Mouse (Mus musculus) kidney, postnatal 36 days (tissue): ENCODE data around the gene Kcnc4.

Experiments used
- DNase-seq, 2 experiments: peaks; one replicate each; pipeline ENCODE4 v3.0.0; 2021 to 2022; ENCODE audit warnings: mixed read lengths in 2 of 2

Kcnc4 gene

GRCm38 (mm10) chr3:107458104-107458503, 1.2 kb downstream of the Kcnc4 start:
- no peak for DNase-seq

- no peak for DNase-seq
Observed at GRCm38 (mm10) chr3:107454280-107454679, 5.1 kb downstream of the Kcnc4 start.

- DNase-seq, result no peak
Observed at GRCm38 (mm10) chr3:107446822-107447221, 12.5 kb downstream of the Kcnc4 start.

- DNase-seq, result no peak
Observed at GRCm38 (mm10) chr3:107443866-107444265, 15.5 kb downstream of the Kcnc4 start.

GRCm38 (mm10) chr3:107442191-107442590, 17.2 kb downstream of the Kcnc4 start:
- DNase-seq, result no peak

- DNase-seq, result no peak
Observed at GRCm38 (mm10) chr3:107441306-107441705, 18.0 kb downstream of the Kcnc4 start.

- DNase-seq, result no peak
Observed at GRCm38 (mm10) chr3:107439280-107439679, 20.1 kb downstream of the Kcnc4 start.

GRCm38 (mm10) chr3:107437666-107438065, 21.7 kb downstream of the Kcnc4 start:
- DNase-seq, result no peak

DNA sequence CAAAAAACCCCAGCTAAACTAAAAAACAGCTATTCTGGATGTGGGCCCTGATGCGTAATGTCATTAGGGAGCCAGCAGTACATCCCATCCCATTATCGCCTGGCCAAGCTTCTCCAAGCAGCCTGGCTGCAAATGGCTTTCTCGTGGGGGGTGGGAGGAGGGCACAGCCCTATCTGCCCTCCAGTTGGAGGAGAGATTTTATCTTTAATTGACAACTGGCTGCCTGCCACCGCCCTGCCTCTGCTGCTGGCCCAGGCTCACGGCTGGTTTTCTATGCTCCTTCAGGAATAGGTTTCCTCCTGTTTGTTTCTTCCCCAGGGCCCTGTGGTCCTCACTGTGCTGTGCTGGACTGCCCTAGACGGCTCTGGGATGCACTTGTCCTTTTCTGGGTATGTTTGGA, 22.9 kb downstream of the Kcnc4 start:
- no peak for DNase-seq

DNA sequence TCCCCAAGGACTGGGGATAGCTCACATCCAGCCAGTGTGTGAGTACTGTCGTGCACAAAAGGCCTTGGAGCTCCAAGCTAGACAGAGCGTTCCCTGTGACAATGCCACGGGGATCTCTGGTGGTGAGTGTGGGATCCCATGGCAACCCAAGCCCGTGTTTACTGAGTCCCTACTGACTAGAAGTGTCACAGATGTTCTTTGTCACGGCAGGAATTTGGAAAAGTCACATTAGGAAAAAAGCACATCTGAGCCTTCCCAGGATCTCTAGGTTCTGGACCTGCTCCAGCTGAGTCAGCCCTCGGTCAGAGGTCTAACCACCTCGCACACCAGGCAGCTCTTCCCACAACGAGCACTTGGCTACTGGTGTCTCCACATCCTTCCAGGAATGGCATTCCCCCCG, 25.7 kb downstream of the Kcnc4 start:
- no peak for DNase-seq

DNA sequence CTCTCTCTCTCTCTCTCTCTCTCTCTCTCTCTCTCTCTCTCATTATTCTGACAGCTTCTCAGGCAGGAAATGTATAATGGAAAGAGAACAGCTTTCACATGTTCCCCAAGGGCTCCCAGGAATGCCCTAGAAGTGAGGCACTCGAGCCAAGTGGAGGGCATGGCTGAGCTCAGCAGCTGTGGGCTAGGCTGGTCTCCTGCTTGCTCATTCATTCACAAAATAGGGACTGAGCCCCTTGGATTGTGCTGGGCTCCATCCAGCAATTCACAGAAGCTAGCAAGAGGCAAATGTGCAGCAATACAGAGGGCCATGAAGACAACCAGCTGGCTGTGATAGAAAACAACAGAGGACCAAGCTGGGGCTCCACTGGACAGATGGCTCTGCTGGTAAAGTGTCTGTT, 28.1 kb downstream of the Kcnc4 start:
- no peak for DNase-seq

- no peak for DNase-seq
Observed at GRCm38 (mm10) chr3:107424258-107425041, 34.9 kb downstream of the Kcnc4 start.

DNA sequence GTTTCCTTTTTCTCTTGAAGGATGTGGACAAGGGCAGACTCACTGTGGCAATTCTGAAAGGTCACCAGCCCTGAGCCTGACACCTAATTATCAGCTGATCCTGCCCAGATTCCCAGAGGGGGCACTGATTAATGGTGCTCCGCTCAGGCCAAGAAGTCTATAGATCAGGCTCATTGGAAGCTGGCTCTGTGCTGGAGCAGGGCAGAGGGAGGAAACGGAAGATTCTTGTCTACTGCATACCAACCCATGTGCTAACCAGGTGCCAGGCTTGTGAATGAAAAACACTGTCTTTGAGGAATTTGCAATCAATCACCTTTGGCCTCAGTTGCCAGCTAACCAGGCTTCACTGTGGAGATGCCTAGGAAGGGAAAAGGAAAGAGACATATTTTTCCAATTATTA, 39.2 kb downstream of the Kcnc4 start:
- DNase-seq, result no peak

DNA sequence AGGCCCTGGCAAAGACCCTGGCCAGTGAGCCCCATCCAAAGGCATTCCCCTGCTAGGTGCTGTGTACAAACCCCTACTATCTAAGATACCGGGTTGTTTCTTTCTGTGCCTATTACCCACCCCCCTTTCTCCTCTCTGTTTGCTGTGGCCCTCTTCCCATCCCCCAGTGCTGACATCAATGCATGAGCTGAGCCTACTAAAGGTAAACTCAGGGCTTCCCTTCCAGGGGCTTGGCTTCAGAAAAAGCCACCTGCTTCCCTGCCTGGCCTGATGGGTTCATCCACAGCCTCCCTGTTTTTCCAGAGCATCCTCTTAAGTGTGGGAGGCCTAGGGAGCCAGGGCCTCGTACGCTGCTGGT, 42.1 kb downstream of the Kcnc4 start:
- no peak for DNase-seq

GRCm38 (mm10) chr3:107416541-107417286, 42.6 kb downstream of the Kcnc4 start:
- no peak for DNase-seq

DNA sequence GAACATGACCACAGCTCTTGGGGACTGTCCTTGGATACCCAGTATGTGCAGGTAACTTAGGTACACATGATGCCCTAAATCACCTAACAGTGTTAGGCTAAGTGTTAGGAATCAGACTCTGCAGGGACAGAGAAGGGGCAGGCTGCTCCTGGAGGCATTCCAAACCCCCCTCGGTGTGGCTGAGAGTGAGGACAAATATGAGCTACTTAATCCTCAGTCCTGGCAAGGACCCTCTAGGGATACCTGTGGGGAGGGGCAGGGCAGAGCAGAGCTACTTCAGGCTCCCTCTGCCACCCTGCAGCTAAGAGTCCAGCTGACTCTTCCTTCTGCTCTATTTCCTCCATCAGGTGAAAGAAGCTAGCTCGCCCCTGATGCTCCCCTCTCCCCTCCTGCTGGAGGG, 46.3 kb downstream of the Kcnc4 start:
- no peak for DNase-seq

DNA sequence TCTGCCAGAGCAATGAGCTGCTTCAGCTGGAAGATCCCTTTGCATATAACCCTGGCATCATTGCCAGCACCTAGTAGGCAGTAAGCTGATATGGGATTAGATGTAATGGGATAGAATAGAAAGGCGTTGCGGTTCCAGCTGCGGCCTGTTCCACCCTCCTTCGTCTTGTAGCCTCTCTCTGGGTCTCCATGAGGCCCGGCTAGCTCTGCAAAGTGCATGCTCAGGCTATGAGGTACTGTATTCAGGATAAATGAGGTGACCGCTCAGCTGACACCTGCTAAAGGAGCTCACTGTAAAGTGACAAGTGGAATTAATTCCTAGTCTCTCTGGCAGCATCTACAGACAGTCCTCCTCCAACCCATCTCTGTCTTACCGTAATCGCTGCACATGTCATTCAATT, 46.8 kb downstream of the Kcnc4 start:
- no peak for DNase-seq

GRCm38 (mm10) chr3:107411669-107412068, 47.7 kb downstream of the Kcnc4 start:
- no peak for DNase-seq

- DNase-seq, result no peak
Observed at GRCm38 (mm10) chr3:107401401-107401800, 58.0 kb downstream of the Kcnc4 start.

DNA sequence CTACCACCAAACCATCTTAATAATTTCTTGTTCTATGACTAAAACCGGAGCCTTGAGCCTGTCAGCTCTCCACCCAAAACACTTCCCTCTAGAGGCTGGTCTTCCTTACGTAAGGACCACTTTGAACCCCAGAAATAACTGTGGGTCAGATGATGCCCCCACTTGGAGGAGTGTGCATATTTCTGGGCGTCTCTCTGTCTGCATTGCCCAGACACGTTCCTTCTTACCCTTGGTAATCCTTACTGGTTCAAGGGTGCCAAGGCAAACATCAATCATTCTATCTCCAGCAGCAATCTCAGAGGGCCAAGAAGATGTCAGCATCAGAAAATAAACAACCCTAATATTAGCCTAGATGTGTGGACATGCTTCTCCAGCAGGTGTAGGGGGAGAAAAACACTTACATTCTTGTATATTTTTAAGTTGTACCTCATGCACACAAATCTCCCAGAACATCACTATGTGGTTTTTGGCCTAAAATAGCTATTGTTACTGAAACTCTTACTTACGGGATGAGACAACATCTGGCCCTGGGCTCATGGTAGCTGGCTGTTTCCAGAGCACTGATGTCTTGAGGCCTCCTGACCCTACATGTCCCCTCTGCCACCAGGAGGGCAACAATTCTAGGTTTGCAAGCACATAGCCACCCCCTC, 59.2 kb downstream of the Kcnc4 start:
- DNase-seq, result no peak

- DNase-seq, result no peak
Observed at GRCm38 (mm10) chr3:107391198-107391597, 68.2 kb downstream of the Kcnc4 start.
